Mouse (Mus musculus) cerebral cortex, adult 2 months (tissue): ENCODE results near the gene Ikbke.

Source experiments
- WGBS: fragments of 180-500 bp; shearing (Covaris S2); methylation state at CpG from one replicate; pipeline ENCODE4 v1.1.7; 2018; 5-methylcytosine and 5-hydroxymethylcytosine counted together

Ikbke gene

GRCm38 (mm10) chr1:131238931-131239381, 40.5 kb downstream of the Ikbke start:
- WGBS: 50% methylated on average over 8 of the region's 8 CpGs

- 71% methylated on average over 7 of the region's 7 CpGs for WGBS
These were observed 43.3 kb downstream of the Ikbke start for GRCm38 (mm10) chr1:131236077-131236476.

- 77% methylated on average over 12 of the region's 12 CpGs for WGBS
These were observed 45.9 kb downstream of the Ikbke start for GRCm38 (mm10) chr1:131233527-131233926.

- 64% methylated on average over 5 of the region's 5 CpGs for WGBS
These were observed 50.7 kb downstream of the Ikbke start for GRCm38 (mm10) chr1:131228659-131229058.

GRCm38 (mm10) chr1:131228225-131228624, 51.2 kb downstream of the Ikbke start:
- 53% methylated on average over 7 of the region's 7 CpGs for whole genome bisulfite sequencing

- 79% methylated on average over 12 of the region's 12 CpGs for WGBS
These were observed 54.4 kb downstream of the Ikbke start for GRCm38 (mm10) chr1:131224848-131225471.

GRCm38 (mm10) chr1:131223345-131223744, 56.1 kb downstream of the Ikbke start:
- WGBS: 90% methylated on average over 2 of the region's 2 CpGs

- 67% methylated on average over 13 of the region's 13 CpGs for WGBS
These were observed 57.4 kb downstream of the Ikbke start for GRCm38 (mm10) chr1:131221822-131222590.

- 91% methylated on average over 11 of the region's 11 CpGs for WGBS
These were observed 60.5 kb downstream of the Ikbke start for GRCm38 (mm10) chr1:131218933-131219332.

GRCm38 (mm10) chr1:131213361-131213760, 66.0 kb downstream of the Ikbke start:
- WGBS: 83% methylated on average over 6 of the region's 6 CpGs

GRCm38 (mm10) chr1:131212956-131213355, 66.5 kb downstream of the Ikbke start:
- 90% methylated on average over 5 of the region's 5 CpGs for WGBS

- 100% methylated on average over 1 of the region's 1 CpGs for WGBS
These were observed 67.8 kb downstream of the Ikbke start for GRCm38 (mm10) chr1:131211655-131212054.

GRCm38 (mm10) chr1:131209971-131210426, 69.4 kb downstream of the Ikbke start:
- WGBS: 53% methylated on average over 8 of the region's 8 CpGs

- 85% methylated on average over 6 of the region's 6 CpGs for WGBS
These were observed 70.6 kb downstream of the Ikbke start for GRCm38 (mm10) chr1:131208800-131209199.

- 91% methylated on average over 5 of the region's 5 CpGs for WGBS
These were observed 71.3 kb downstream of the Ikbke start for GRCm38 (mm10) chr1:131208081-131208480.

- 4% methylated on average over 5 of the region's 5 CpGs for WGBS
These were observed 71.9 kb downstream of the Ikbke start for GRCm38 (mm10) chr1:131207531-131207930.

- WGBS: 79% methylated on average over 5 of the region's 5 CpGs
These were observed 73.1 kb downstream of the Ikbke start for GRCm38 (mm10) chr1:131206342-131206741.

- 61% methylated on average over 8 of the region's 8 CpGs for WGBS
These were observed 74.9 kb downstream of the Ikbke start for GRCm38 (mm10) chr1:131204461-131204860.
